Mouse (Mus musculus): ENCODE data around the gene Zfp955b. TPM values are rescaled to one million over a fixed set of nuclear protein-coding genes. Genes with fewer than 3 reads are reported as not detected.
"Not testable (repeated sequence)": the region's sequence is repeated elsewhere in the genome, so short reads cannot be mapped to it uniquely, and the experiment has no call there.

Gene Zfp955b
- 3.0 TPM for polyA plus RNA-seq (2012; fragmentation: generic; extraction: Trizol)

DNA sequence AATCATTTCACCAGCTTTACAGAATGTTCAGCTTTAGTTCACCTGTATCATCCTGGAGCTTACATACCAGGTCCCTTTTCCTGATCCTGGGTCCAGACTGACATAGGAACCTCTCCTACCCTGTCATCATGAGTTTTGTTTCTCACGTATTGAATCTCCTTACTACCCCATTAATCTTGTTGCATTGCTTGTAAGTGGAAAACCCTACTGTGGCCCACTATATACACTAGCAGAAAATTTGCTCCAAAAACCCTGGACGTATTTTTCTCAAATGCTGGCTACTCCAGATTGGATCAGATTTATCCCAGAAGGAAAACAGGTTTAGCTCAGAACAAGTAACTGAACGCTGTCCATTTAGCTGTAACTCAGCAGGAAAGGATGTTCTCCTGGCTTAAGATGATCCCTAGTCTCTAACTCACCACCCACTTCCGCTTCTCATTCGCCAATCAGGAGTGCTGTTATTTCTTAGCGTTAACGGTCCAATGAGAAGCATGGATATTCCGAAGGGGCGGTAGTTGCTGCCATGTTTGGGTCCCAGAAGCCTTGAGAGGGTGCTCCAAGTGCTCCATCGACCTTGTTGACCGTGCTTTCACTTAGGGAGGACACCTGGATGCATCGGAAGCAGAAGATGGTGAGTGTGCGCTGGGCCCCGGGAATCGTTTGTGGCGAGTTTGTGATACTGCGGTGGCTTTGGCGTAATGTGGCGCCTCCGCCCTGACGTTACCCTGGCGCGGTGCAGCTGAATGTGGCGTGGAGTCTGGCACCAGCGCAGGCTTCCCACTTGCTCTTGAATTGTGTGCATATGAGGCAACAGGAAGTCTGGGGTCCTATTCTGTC, at the start of gene Zfp955b:
Zfp955b (plus strand) TSS at position 506 of the 837 bp plus-strand sequence.
- not testable (repeated sequence) for H3K4me3 ChIP-seq; H3K27me3 ChIP-seq (ENCODE audit: control insufficient read depth, insufficient read depth, insufficient read length); H3ac ChIP-seq (ENCODE audit: control insufficient read depth, insufficient read length); H3K36me3 ChIP-seq (ENCODE audit: control insufficient read depth, insufficient read depth); H3K79me2 ChIP-seq (ENCODE audit: control insufficient read depth, insufficient read depth)
- peak within 1 kb of the TSS; percentile 57 for H3K4me2 ChIP-seq (ENCODE audit: low read depth)

DNA sequence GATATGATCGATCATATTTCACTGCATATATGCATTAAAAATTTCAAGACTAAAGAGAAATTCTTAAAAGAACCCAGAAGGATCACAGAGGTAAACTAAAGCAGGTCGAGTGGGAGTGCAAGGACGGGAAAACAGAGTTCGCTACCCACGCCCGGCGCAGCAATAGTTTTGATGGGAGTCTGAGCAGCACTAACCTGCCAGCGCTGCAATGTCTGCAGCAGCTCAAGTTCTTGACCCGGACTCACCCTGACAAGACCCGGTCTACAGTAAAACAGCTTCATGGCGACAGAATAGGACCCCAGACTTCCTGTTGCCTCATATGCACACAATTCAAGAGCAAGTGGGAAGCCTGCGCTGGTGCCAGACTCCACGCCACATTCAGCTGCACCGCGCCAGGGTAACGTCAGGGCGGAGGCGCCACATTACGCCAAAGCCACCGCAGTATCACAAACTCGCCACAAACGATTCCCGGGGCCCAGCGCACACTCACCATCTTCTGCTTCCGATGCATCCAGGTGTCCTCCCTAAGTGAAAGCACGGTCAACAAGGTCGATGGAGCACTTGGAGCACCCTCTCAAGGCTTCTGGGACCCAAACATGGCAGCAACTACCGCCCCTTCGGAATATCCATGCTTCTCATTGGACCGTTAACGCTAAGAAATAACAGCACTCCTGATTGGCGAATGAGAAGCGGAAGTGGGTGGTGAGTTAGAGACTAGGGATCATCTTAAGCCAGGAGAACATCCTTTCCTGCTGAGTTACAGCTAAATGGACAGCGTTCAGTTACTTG, 34.6 kb upstream of the Zfp955b start, which contains the start of gene Zfp955a:
Zfp955a (minus strand) TSS at position 616 of the 789 bp plus-strand sequence.
- not testable (repeated sequence) for H3K4me2 ChIP-seq (ENCODE audit: low read depth); H3K36me3 ChIP-seq (ENCODE audit: control insufficient read depth, insufficient read depth); H3K27me3 ChIP-seq (ENCODE audit: control insufficient read depth, insufficient read depth, insufficient read length); H3K4me3 ChIP-seq; H3ac ChIP-seq (ENCODE audit: control insufficient read depth, insufficient read length); H3K79me2 ChIP-seq (ENCODE audit: control insufficient read depth, insufficient read depth)

DNA sequence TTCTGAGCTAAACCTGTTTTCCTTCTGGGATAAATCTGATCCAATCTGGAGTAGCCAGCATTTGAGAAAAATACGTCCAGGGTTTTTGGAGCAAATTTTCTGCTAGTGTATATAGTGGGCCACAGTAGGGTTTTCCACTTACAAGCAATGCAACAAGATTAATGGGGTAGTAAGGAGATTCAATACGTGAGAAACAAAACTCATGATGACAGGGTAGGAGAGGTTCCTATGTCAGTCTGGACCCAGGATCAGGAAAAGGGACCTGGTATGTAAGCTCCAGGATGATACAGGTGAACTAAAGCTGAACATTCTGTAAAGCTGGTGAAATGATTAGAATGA, 34.1 kb upstream of the Zfp955b start:
- not testable (repeated sequence) for H3ac ChIP-seq (ENCODE audit: control insufficient read depth, insufficient read length); H3K4me3 ChIP-seq; H3K4me2 ChIP-seq (ENCODE audit: low read depth); H3K27me3 ChIP-seq (ENCODE audit: control insufficient read depth, insufficient read depth, insufficient read length); H3K36me3 ChIP-seq (ENCODE audit: control insufficient read depth, insufficient read depth); H3K79me2 ChIP-seq (ENCODE audit: control insufficient read depth, insufficient read depth)

DNA sequence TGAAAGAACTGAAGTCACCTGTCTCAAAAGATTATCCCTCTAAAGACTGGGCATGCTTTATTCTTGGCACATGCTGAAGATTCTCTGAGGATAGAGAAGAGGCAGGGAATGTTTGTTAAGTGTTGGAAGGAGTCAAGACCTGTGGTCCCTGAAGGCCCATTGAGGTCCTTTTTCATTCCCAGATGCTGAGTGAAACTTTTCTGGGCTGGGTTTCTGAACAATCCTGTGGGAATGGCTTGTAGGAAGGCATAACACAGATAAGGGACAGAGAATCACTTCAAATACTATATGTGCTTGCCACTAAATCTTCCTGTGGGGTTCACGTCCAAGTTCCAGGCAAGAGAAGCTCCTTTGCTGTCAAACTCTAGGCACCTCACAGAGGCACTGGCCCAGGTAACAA, 25.0 kb upstream of the Zfp955b start, which contains the start of gene Olfr63:
Olfr63 (plus strand) TSS at position 301 of the 400 bp plus-strand sequence.
- Histone ChIP-seq H3K36me3 (ENCODE audit: control insufficient read depth, insufficient read depth) (no peaks in the 10 kb centered on the region), H3K4me3 (no peak within 1 kb of the TSS), H3K4me2 (ENCODE audit: low read depth) (no peak within 1 kb of the TSS), H3K27me3 (ENCODE audit: control insufficient read depth, insufficient read depth, insufficient read length) (no peaks in the 10 kb centered on the region), H3ac (ENCODE audit: control insufficient read depth, insufficient read length) (no peak within 1 kb of the TSS), H3K79me2 (ENCODE audit: control insufficient read depth, insufficient read depth) (no peaks in the 10 kb centered on the region)
- TF ChIP-seq E2F4 (IDR thresholded peaks at IDR 0.05; ENCODE audit: insufficient read depth), result no peak
- no peak for TF ChIP-seq CEBPB (IDR thresholded peaks at IDR 0.05; ENCODE audit: insufficient read depth, poor library complexity, severe bottlenecking)
- TF ChIP-seq MYOD1 (IDR thresholded peaks at IDR 0.05; ENCODE audit: control insufficient read depth in 1 of 3, insufficient read length in 2 of 3, low read depth in 2 of 3), result no peak
- no peak for TF ChIP-seq TCF3 (IDR thresholded peaks at IDR 0.05; ENCODE audit: insufficient read length, low read depth)
- no peak for TF ChIP-seq MAX (IDR thresholded peaks at IDR 0.05; ENCODE audit: low read depth)
- no peak for TF ChIP-seq USF1 (IDR thresholded peaks at IDR 0.05; ENCODE audit: low read depth)
- no peak for TF ChIP-seq SRF (IDR thresholded peaks at IDR 0.05; ENCODE audit: control insufficient read depth, insufficient read length, low read depth)
- no peak for TF ChIP-seq TCF12 (IDR thresholded peaks at IDR 0.05; ENCODE audit: insufficient read depth, poor library complexity, severe bottlenecking)
- no peak for TF ChIP-seq REST (IDR thresholded peaks at IDR 0.05; ENCODE audit: insufficient read depth, insufficient read length)
- TF ChIP-seq POLR2A (IDR thresholded peaks at IDR 0.05; ENCODE audit: insufficient read length, low read depth), result no peak
- TF ChIP-seq MYOG (IDR thresholded peaks at IDR 0.05; ENCODE audit: control insufficient read depth in 1 of 3, insufficient read depth in 1 of 3, insufficient read length in 2 of 3, low read depth in 2 of 3), result no peak
- TF ChIP-seq POLR2AphosphoS2 (IDR thresholded peaks at IDR 0.05; ENCODE audit: insufficient read length, low read depth), result no peak

DNA sequence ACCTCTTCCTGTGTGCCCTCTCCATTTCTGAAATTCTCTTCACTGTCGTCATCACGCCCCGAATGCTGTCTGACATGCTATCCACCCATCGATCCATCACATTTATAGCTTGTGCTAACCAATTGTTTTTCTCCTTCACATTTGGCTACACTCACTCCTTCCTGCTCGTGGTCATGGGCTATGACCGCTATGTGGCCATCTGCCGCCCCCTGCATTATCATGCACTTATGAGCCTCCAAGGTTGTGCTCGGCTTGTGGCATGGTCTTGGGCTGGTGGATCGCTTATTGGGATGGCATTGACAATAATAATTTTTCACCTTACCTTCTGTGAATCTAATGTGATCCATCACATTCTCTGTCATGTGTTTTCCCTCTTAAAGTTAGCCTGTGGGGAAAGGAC, 20.4 kb upstream of the Zfp955b start:
- no peaks in the 10 kb centered on the region for H3K79me2 ChIP-seq (ENCODE audit: control insufficient read depth, insufficient read depth)

DNA sequence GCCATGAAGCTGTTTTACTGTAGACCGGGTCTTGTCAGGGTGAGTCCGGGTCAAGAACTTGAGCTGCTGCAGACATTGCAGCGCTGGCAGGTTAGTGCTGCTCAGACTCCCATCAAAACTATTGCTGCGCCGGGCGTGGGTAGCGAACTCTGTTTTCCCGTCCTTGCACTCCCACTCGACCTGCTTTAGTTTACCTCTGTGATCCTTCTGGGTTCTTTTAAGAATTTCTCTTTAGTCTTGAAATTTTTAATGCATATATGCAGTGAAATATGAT, 469 bp downstream of the Zfp955b start:
- not testable (repeated sequence) for H3K4me2 ChIP-seq (ENCODE audit: low read depth); H3ac ChIP-seq (ENCODE audit: control insufficient read depth, insufficient read length); H3K4me3 ChIP-seq; H3K79me2 ChIP-seq (ENCODE audit: control insufficient read depth, insufficient read depth); H3K27me3 ChIP-seq (ENCODE audit: control insufficient read depth, insufficient read depth, insufficient read length); H3K36me3 ChIP-seq (ENCODE audit: control insufficient read depth, insufficient read depth)

More for the DNA sequence above, 20.4 kb upstream of the Zfp955b start:
- Histone ChIP-seq H3ac (ENCODE audit: control insufficient read depth, insufficient read length) (no peak overlapping the region), H3K36me3 (ENCODE audit: control insufficient read depth, insufficient read depth) (no peaks in the 10 kb centered on the region), H3K27me3 (ENCODE audit: control insufficient read depth, insufficient read depth, insufficient read length) (no peaks in the 10 kb centered on the region), H3K4me3 (no peak overlapping the region), H3K4me2 (ENCODE audit: low read depth) (no peak overlapping the region)
- TF ChIP-seq USF1 (IDR thresholded peaks at IDR 0.05; ENCODE audit: low read depth) (no peak), POLR2A (IDR thresholded peaks at IDR 0.05; ENCODE audit: insufficient read length, low read depth) (no peak), MYOD1 (IDR thresholded peaks at IDR 0.05; ENCODE audit: control insufficient read depth in 1 of 3, insufficient read length in 2 of 3, low read depth in 2 of 3) (no peak), TCF12 (IDR thresholded peaks at IDR 0.05; ENCODE audit: insufficient read depth, poor library complexity, severe bottlenecking) (no peak), REST (IDR thresholded peaks at IDR 0.05; ENCODE audit: insufficient read depth, insufficient read length) (no peak), POLR2AphosphoS2 (IDR thresholded peaks at IDR 0.05; ENCODE audit: insufficient read length, low read depth) (no peak), E2F4 (IDR thresholded peaks at IDR 0.05; ENCODE audit: insufficient read depth) (no peak), CEBPB (IDR thresholded peaks at IDR 0.05; ENCODE audit: insufficient read depth, poor library complexity, severe bottlenecking) (no peak), TCF3 (IDR thresholded peaks at IDR 0.05; ENCODE audit: insufficient read length, low read depth) (no peak), MYOG (IDR thresholded peaks at IDR 0.05; ENCODE audit: control insufficient read depth in 1 of 3, insufficient read depth in 1 of 3, insufficient read length in 2 of 3, low read depth in 2 of 3) (no peak), SRF (IDR thresholded peaks at IDR 0.05; ENCODE audit: control insufficient read depth, insufficient read length, low read depth) (no peak), MAX (IDR thresholded peaks at IDR 0.05; ENCODE audit: low read depth) (no peak)

Measured in myocyte (in vitro differentiated cells).